Mouse (Mus musculus): Measurements from ENCODE around the gene Lrp6. TPM values are rescaled to one million over a fixed set of nuclear protein-coding genes. Genes with fewer than 3 reads are reported as not detected.

The Lrp6 gene
- polyA plus RNA-seq (2012; fragmentation: generic; extraction: Trizol), result 8.4 TPM

DNA sequence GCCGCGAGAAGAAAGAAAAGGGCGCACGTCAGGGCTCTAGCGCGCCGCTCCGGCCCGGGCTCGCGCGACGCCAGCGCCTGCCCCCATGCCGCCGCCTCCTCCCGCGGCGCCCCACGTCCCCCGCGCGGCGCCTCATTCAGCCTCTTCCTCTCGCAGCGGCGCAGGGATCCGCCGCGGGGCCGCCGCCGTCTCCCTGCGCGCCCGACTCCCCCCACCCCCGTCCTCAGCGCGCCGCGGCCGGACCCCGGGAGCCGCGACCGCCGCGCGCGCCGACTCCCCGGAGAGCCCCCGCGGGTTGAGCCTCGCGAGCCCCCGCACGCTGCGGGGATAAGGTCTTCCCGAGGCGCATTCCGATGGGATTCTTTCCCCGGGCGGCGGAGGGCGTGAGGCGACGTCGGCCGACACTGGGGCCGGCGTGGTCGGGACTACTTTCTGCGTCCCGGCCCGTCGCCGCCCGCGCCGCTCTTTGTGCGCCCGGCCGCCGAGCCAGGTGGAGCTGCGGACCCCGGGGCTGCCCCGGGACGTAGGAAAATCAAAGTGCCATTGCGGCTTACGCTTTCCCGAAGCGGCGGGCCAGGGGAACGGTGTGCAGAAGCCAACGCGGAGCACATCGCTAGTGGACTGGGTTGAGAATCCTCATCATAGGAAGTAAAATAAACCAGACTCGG, at the start of gene Lrp6:
Gene Lrp6, minus strand, starts transcription at position 148 of the 668 bp plus-strand sequence.
- H3K36me3 ChIP-seq (ENCODE audit: control insufficient read depth, insufficient read depth), result no peaks in the 10 kb centered on the region
- TF ChIP-seq TCF12 (IDR thresholded peaks at IDR 0.05; ENCODE audit: insufficient read depth, poor library complexity, severe bottlenecking) (no peak), MAX (IDR thresholded peaks at IDR 0.05; ENCODE audit: low read depth) (no peak), CEBPB (IDR thresholded peaks at IDR 0.05; ENCODE audit: insufficient read depth, poor library complexity, severe bottlenecking) (no peak), MYOD1 (IDR thresholded peaks at IDR 0.05; ENCODE audit: control insufficient read depth in 1 of 3, insufficient read length in 2 of 3, low read depth in 2 of 3) (peak in 1 of 3 experiments; percentile 19), MYOG (IDR thresholded peaks at IDR 0.05; ENCODE audit: control insufficient read depth in 1 of 3, insufficient read depth in 1 of 3, insufficient read length in 2 of 3, low read depth in 2 of 3) (peak in 1 of 3 experiments; percentile 33), POLR2A (IDR thresholded peaks at IDR 0.05; ENCODE audit: insufficient read length, low read depth) (peak; percentile 81), REST (IDR thresholded peaks at IDR 0.05; ENCODE audit: insufficient read depth, insufficient read length) (peak; percentile 55), E2F4 (IDR thresholded peaks at IDR 0.05; ENCODE audit: insufficient read depth) (peak; percentile 6), POLR2AphosphoS2 (IDR thresholded peaks at IDR 0.05; ENCODE audit: insufficient read length, low read depth) (peak; percentile 89)
- H3K79me2 ChIP-seq (ENCODE audit: control insufficient read depth, insufficient read depth), result peaks cover 44% of the 10 kb centered on the region
- H3K4me2 ChIP-seq (ENCODE audit: low read depth), result peak within 1 kb of the TSS; percentile 83
- H3ac ChIP-seq (ENCODE audit: control insufficient read depth, insufficient read length), result peak within 1 kb of the TSS; percentile 94
- H3K4me3 ChIP-seq, result peak within 1 kb of the TSS; percentile 75
- H3K27me3 ChIP-seq (ENCODE audit: control insufficient read depth, insufficient read depth, insufficient read length), result no peaks in the 10 kb centered on the region

DNA sequence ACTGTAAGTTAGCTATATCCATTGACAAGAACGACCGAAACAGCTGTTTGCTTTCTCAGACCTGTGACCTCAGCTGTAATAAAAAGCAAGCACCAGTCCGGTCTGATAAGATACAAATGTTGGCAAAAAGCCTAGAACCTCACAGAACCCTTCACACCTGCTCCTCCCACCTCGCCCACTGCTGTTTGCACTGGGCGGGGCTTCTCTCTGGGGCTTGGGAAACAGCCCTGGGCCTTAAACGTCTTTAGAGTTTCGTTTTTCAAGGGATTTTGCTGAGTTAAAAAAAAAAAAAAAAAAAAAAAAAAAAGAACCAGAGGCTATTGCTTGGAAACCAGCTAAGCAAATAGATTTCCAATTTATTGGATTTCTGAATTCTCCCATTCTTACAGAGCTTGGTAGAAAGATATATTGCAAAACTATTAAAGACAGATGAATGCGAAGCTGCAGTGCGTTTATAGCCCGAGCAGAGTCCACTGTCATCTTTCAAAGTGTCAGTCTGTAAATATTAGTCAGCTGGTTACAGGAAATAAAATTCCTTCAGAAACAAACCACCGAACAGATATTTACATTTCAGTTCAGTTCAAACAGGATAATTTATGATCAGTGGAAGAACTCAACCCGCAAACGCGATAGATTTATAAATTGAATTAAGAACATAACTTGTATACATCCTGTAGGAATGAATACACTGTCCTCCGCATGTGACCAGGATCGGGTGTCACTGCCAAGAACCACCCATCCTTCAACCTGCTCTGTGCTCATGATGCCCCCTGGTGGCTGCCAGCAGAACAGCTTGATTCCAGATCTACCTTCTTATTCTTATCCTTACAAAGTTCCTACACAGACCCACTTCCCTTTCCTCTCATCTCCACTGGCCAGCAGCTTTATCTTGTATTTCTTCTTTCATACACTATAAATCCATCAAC, 48.2 kb upstream of the Lrp6 start:
- H3ac ChIP-seq (ENCODE audit: control insufficient read depth, insufficient read length), result no peak overlapping the region
- H3K27me3 ChIP-seq (ENCODE audit: control insufficient read depth, insufficient read depth, insufficient read length), result no peaks in the 10 kb centered on the region
- no peaks in the 10 kb centered on the region for H3K36me3 ChIP-seq (ENCODE audit: control insufficient read depth, insufficient read depth)
- H3K4me2 ChIP-seq (ENCODE audit: low read depth), result peak overlapping the region; percentile 98
- no peak for TF ChIP-seq E2F4 (IDR thresholded peaks at IDR 0.05; ENCODE audit: insufficient read depth)
- peak in 2 of 3 experiments; percentile 84 to 85 for TF ChIP-seq MYOG (IDR thresholded peaks at IDR 0.05; ENCODE audit: control insufficient read depth in 1 of 3, insufficient read depth in 1 of 3, insufficient read length in 2 of 3, low read depth in 2 of 3)
- no peak for TF ChIP-seq MAX (IDR thresholded peaks at IDR 0.05; ENCODE audit: low read depth)
- peak; percentile 88 for TF ChIP-seq USF1 (IDR thresholded peaks at IDR 0.05; ENCODE audit: low read depth)
- TF ChIP-seq SRF (IDR thresholded peaks at IDR 0.05; ENCODE audit: control insufficient read depth, insufficient read length, low read depth), result no peak
- TF ChIP-seq CEBPB (IDR thresholded peaks at IDR 0.05; ENCODE audit: insufficient read depth, poor library complexity, severe bottlenecking), result no peak
- TF ChIP-seq MYOD1 (IDR thresholded peaks at IDR 0.05; ENCODE audit: control insufficient read depth in 1 of 3, insufficient read length in 2 of 3, low read depth in 2 of 3), result peak; percentile 56 to 77 (median 66)
- TF ChIP-seq POLR2A (IDR thresholded peaks at IDR 0.05; ENCODE audit: insufficient read length, low read depth), result no peak
- TF ChIP-seq REST (IDR thresholded peaks at IDR 0.05; ENCODE audit: insufficient read depth, insufficient read length), result no peak
- TF ChIP-seq POLR2AphosphoS2 (IDR thresholded peaks at IDR 0.05; ENCODE audit: insufficient read length, low read depth), result no peak
- no peak for TF ChIP-seq TCF12 (IDR thresholded peaks at IDR 0.05; ENCODE audit: insufficient read depth, poor library complexity, severe bottlenecking)
- no peak for TF ChIP-seq TCF3 (IDR thresholded peaks at IDR 0.05; ENCODE audit: insufficient read length, low read depth)
- H3K79me2 ChIP-seq (ENCODE audit: control insufficient read depth, insufficient read depth), result no peaks in the 10 kb centered on the region
- peak overlapping the region; percentile 1 for H3K4me3 ChIP-seq

DNA sequence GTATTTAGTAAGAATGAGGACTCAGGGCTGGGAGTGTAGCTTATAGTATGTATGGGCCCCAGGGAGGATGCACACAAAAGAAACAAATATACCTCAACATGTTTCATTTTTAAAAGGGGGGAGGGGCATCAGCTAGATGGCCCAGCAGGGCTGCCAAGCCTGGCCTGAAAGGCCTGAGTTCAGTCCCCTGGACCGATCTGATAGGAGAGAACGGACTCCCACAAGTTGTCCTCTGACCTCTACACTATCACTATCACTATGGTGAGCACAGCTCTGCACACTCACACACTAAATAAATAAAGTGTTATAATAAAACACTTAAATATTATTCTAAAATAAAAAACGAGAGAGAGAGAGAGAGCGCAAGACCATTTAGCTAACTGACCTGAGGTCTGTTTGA, 47.6 kb upstream of the Lrp6 start:
- no peaks in the 10 kb centered on the region for H3K27me3 ChIP-seq (ENCODE audit: control insufficient read depth, insufficient read depth, insufficient read length)
- TF ChIP-seq MYOD1 (IDR thresholded peaks at IDR 0.05; ENCODE audit: control insufficient read depth in 1 of 3, insufficient read length in 2 of 3, low read depth in 2 of 3) (no peak), TCF3 (IDR thresholded peaks at IDR 0.05; ENCODE audit: insufficient read length, low read depth) (no peak)
- no peaks in the 10 kb centered on the region for H3K79me2 ChIP-seq (ENCODE audit: control insufficient read depth, insufficient read depth)
- H3K4me2 ChIP-seq (ENCODE audit: low read depth), result peak overlapping the region; percentile 12
- H3ac ChIP-seq (ENCODE audit: control insufficient read depth, insufficient read length), result no peak overlapping the region
- no peaks in the 10 kb centered on the region for H3K36me3 ChIP-seq (ENCODE audit: control insufficient read depth, insufficient read depth)
- H3K4me3 ChIP-seq, result peak overlapping the region; percentile 1

DNA sequence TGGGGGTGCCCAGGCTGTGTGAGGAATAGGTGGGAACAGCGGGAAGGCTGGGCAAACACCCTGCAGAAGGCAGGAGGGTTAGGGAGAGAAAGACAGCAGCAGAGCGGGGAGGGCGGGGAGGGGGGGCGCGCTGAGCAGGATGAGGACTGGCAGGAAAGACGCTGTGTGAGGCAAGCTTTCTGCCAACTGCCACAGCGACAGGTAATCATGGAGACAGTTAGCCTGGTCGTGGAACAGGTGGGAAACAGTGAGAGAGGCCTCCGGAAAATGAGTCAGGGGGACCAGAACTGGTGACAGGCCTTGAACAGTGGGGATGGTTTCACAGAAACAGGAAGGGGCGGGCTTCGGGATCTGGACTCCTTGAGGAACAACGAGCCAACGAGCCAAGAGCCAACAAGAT, 45.1 kb upstream of the Lrp6 start:
- Histone ChIP-seq H3K27me3 (ENCODE audit: control insufficient read depth, insufficient read depth, insufficient read length) (no peaks in the 10 kb centered on the region), H3K36me3 (ENCODE audit: control insufficient read depth, insufficient read depth) (no peaks in the 10 kb centered on the region), H3K4me3 (no peak overlapping the region), H3K79me2 (ENCODE audit: control insufficient read depth, insufficient read depth) (no peaks in the 10 kb centered on the region), H3ac (ENCODE audit: control insufficient read depth, insufficient read length) (no peak overlapping the region), H3K4me2 (ENCODE audit: low read depth) (no peak overlapping the region)
- no peak for TF ChIP-seq CEBPB (IDR thresholded peaks at IDR 0.05; ENCODE audit: insufficient read depth, poor library complexity, severe bottlenecking)
- no peak for TF ChIP-seq TCF3 (IDR thresholded peaks at IDR 0.05; ENCODE audit: insufficient read length, low read depth)
- TF ChIP-seq TCF12 (IDR thresholded peaks at IDR 0.05; ENCODE audit: insufficient read depth, poor library complexity, severe bottlenecking), result no peak
- no peak for TF ChIP-seq MYOG (IDR thresholded peaks at IDR 0.05; ENCODE audit: control insufficient read depth in 1 of 3, insufficient read depth in 1 of 3, insufficient read length in 2 of 3, low read depth in 2 of 3)
- TF ChIP-seq SRF (IDR thresholded peaks at IDR 0.05; ENCODE audit: control insufficient read depth, insufficient read length, low read depth), result no peak
- no peak for TF ChIP-seq MAX (IDR thresholded peaks at IDR 0.05; ENCODE audit: low read depth)
- TF ChIP-seq POLR2AphosphoS2 (IDR thresholded peaks at IDR 0.05; ENCODE audit: insufficient read length, low read depth), result no peak
- no peak for TF ChIP-seq POLR2A (IDR thresholded peaks at IDR 0.05; ENCODE audit: insufficient read length, low read depth)

All from myocyte (in vitro differentiated cells).